Mouse (Mus musculus) natural killer cell, adult 2 months (primary cell): Measurements from ENCODE around the gene Prkce.

Source experiments
- DNase-seq, 2 experiments: peaks; one replicate each; pipeline ENCODE4 v3.0.0; 2022; ENCODE audit warnings: low spot score in 2 of 2

The Prkce gene

DNA sequence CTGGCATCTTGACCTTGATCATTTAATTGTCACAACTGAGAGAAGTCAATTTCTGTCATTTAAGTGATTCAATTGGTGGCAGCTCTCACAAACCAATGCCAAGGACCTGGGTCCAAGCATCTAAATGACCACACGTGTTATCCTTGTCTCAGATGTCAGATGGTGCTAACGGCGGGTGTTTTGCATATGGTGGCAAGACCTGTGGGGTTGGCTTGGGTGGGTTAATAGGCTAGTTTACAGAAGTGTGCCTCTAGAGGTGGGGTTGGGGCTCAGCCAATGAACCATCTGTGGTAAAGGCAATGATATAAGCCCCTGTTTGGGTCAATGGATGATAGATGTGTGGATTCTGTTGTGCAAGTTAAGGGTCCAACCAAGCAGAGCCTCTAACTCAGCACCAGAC lies 403.7 kb downstream of the Prkce start:
- DNase-seq = no peak

DNA sequence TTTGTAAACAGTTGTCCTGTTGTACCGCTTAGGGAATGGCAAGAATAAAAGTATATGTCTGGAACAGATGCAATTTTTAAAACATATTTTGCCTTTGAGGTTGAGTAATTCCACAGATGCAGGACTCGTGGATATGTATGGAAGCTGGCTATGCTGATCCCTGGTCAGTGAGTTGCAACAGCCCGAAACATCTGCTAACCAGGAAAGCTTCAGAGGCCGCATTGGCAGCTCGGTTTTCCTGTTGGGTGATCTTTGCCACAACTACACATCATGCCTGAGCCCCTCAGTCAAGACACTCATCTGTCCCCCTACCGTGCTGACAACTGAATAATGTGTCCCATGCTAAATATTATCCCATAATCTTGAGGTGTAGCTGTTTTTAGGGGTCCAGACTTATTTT lies 404.6 kb downstream of the Prkce start:
- no peak for DNase-seq

DNA sequence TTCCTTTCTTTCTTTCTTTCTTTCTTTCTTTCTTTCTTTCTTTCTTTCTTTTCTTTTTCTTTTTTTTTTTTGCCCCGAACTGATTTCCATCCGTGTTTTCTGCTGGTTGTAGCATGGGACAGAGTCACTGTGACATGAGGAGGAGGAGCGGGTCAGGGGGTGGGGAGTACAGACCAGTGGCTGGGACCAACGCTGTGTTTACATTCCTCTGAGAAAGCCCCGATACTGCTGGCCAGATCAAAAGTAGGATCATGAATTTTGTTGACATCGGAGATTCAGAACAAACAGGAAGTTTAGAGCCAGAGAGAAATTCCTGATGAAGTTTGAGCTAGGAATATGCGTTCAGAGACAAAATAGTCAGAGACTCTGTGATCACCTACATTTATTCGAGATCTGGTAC lies 405.0 kb downstream of the Prkce start:
- DNase-seq = no peak

DNA sequence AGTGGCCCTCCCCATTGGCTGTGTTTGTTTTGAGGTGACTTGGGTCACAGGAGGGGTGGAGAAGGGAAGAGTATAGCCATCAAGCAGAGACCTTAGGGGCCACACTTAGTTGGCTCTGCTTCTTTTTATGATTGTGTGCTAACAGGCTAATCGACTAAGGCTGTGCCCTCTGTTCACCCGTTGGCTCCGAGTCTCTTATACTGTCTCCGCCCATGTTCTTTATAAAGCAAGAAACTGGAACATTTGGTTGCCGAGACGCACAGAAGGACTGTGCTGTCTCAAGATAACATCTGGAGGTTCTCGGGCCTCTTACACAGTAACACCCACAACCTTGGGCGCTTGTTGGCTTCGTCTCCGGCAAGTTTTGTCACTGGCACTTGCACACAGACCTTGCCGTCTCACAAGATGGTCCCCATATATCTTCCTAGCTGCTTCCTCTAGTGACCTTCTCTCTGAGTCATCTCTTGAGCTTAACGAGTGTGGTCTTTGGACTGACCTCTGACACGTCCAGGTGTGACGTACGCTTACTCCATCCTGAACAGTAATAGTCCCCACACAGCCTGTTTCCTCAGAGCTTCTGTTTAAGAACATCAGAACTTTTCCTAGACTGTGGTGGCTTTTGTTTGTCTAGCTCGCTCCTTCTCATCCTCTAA lies 406.1 kb downstream of the Prkce start:
- DNase-seq = no peak

DNA sequence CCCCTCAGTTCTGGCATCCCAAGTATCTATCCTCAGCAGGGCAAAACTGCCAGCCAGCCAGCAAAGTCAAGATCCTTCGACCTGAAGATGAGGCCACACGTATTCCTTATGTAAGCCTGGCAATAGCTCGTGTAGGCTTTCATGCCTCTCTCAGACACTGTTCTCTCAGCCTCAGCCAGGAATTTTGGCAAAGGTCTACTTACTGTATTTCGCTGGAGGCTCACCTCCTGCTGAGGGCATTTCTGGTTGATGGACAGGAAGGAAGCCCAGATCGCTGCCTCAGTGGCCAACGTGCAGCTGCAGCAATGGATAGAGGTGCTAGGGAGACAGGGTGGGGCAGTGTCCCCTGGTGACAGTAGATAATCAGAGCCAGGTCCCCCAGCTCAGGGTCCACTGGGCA lies 413.1 kb downstream of the Prkce start:
- no peak for DNase-seq

DNA sequence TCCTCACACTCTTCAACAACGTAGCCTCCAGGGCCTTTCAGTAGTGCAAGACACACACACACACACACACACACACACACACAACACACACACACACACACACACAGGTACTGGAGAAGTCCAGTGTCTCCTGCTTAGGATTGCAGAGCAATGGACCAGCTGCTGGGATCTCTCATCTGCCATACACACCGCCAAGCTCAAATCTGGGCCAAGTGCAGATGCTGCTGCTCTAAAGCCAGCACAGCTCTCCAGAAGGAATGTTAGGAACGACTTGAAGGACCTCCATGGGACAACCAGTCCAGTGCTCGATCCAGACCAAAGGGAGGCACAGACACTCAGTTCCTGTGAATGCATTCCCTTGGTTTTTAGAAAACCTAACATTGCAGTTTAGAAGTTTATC lies 414.8 kb downstream of the Prkce start:
- DNase-seq = no peak

DNA sequence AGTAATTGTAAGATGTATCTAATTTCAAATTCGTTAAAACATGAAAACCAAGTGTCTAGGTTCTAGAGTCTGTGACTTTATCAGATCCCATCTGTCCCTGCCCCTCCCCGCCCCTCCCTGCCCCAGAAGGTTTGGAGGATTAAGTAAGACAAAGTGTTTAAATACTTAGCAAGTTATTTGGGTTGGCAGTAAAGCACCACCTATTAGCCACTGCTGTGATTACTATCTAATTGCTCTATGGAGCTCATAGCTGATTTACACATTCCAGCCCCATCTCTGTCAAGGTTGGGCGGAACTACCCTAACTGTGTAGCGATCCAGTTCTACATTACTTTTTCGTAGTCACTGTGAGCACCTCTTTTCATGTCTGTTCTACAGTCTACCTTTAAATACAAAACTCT lies 418.9 kb downstream of the Prkce start:
- DNase-seq = no peak

DNA sequence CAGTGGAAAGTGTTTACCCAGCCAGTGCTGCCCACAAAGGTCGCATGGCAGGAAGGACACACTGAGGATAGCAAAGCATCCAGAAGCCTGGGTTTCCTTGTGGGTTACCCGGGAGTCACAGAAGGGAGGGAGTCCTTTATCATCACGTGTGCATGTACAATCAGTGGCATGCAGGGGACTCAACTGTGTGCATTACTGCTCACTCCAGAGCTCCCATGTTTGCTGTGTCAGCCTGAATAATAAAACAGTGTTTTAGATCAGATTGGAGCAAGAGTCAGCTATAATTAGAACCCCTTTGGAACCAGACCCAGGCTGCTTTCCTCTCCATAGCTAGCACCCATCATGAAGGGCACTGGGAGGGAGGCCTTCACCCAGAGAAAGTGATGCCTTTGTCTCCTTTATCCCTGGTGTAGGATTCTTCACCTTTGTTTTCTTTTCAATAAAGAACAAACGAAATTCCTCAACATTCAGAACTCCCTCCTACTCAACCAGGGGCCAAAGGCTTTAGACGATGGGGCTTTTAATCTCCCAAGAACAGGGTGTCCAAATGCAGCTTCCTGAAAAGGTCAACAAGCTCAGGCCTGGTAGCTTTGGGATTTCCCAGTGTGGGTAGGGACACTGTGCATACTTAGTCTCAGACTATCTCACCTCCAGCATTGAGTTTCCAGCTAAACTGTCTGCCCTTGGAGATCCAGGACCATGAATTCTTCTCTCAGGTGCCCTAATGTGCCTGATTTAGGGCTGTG lies 421.3 kb downstream of the Prkce start:
- DNase-seq = no peak

DNA sequence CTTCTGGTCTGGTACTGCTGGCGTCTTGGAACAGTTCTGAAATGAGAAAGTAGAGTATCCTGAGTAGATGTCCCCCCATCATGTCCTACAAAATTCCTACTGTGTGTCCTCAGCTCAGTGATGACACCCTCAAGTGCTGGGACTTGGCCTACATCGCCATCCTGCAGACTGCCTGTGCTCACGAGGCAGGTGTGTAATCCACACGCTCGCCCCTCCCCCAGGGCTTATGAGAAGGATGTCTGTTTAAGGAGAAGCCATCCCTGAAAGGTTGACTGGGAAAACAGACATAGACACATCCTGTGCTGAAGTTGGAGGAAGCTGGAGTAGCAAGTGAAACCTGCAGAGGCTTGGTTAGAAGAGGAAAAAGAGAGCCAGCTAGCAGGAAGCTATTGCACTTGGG lies 422.1 kb downstream of the Prkce start:
- DNase-seq = no peak

DNA sequence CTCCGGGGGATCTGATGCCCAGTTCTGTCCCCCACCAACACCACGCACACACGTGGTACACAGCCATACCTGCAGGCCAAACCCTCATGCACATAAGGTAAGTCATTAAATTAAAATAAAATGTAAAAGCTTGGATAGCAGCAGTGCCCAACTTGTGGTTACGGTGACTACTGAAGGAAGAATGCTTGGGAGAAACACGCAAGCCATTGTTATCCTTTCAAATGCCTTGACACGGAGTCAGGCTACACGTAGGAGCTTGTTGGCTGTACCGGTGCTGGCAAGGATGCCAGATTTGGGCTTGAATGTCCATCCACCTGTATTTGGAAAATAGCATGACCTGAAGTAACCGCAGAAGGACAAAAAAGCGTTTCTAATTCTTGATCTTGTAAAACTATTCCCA lies 423.7 kb downstream of the Prkce start:
- DNase-seq = no peak

DNA sequence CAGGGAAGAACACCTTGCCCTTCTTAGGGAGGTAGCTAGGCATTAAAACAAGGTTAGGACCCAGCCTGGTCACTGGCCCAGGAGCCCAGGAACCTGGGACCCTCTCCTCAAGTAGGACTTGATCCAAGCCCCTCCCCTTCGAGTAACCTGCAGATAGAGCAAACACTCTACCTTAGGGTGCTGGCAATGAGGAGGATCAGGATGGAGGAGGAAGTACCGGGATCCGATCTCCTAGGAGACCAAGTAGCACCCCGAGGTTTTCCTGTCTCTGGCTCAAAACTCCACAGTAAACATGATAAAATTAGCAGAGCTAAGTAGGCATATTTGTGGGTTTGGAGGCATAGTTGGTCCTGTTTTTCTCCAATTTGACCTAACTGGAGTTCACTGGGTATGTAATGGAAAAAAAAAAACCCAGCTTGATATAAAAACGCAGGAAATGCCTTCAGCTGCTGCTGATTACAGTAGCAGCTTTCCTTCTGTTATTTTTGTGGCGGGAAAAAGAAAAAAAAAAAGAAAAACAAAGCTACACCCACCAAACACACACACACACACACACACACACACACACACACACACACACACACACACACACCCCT lies 425.5 kb downstream of the Prkce start:
- DNase-seq = no peak

DNA sequence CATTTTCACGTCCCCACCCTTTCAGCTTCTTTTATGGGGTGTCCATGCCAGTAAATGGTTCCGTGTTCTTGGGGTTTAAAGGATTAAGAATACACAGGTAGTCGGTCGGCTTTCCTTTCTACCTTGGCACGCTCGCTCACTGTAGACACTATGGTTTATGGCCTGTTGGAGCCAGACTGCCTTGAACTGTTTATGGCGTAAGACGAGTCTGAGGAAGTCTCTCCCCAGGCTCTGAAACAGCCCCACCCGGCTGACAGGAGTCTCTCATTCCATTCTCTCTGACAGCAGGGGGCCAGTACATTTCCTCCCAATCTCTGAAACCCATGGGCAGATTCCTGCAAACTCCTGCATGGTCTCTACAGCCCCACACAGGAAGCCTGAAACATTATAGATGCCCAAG lies 427.9 kb downstream of the Prkce start:
- no peak for DNase-seq

DNA sequence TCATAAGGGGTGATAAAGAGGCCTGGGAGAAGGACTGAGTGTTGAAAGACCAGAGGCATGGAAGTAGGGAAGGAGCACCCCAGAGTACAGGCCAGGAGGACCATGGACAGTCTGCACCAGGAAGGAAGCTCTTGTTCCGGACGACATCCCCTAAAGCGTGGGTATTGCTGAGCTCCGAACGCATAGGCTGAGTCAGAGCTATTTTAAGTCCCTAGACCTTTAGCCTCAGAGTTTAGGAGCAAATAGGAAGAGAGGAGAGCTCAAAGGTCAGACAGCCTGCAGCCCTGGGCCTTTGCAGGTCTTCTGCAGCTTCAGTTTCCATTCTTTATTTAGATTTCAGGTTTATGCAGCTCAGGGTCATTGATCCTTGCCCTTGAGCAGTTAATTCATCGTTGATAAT lies 433.5 kb downstream of the Prkce start:
- no peak for DNase-seq

DNA sequence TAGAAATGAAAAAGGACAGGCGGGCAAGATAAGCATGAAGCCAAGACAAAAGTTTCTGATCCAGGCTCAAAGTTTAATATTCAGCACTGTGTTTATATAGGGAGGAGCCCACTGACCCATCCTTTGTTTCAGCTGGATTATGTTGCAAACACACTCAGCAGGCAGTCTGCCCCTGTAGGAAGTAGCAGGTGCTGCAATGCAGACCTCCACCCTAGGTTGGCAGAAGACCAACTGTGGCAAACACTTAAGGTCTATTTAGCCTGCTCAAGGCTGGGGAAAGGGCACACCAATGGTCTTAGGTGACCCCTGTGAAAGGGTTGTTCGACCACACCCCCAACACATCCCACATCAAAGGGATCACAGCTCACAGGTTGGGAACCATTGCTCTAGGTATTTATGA lies 434.3 kb downstream of the Prkce start:
- DNase-seq = no peak

DNA sequence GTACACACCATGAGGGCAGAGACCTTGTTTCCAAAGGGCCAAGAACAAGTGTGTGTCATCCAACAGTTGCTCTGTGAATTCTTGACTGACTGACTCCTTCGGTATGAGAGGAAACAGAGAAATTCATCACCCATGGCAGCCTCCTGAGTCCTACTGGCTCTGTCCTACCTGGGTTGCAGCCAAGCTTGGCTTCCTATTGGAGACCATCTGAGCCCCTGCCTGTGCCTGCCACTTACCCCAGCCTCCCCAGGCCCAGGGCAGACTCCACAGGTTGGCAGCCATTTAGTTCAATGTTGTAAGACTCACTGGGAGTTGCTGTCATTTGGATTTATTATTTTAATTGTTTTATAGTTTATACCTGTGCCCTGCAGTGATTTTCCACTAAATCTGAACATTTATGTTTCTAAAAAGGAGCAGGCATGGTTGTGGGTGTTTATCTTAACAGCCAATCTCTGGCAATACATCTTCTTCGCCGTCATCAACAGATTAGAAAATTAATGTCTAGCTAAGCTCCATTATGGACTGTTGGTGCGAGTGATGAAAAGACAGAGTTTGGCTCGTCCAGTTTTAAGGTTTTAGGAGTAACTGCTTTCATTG lies 436.4 kb downstream of the Prkce start:
- DNase-seq = no peak

DNA sequence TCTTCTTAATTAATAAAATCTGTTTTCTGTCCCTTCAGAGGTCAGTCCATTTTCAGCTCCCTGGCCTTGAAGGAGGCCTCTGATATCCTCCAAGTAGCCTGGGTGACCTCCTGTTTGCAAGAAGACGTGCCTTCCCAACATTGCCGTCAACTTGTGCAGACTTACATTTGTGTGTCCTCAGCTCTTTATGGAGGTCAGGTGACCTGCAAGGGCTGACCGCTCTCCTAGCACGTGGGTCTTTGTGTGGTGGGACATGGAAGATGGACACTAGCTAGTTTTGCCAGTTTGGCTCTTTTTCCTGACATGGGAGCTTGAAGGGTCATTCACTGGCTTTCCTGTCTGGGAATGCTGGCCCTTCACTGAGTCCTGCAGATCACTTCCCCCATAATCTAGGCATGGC lies 440.4 kb downstream of the Prkce start:
- DNase-seq = no peak

DNA sequence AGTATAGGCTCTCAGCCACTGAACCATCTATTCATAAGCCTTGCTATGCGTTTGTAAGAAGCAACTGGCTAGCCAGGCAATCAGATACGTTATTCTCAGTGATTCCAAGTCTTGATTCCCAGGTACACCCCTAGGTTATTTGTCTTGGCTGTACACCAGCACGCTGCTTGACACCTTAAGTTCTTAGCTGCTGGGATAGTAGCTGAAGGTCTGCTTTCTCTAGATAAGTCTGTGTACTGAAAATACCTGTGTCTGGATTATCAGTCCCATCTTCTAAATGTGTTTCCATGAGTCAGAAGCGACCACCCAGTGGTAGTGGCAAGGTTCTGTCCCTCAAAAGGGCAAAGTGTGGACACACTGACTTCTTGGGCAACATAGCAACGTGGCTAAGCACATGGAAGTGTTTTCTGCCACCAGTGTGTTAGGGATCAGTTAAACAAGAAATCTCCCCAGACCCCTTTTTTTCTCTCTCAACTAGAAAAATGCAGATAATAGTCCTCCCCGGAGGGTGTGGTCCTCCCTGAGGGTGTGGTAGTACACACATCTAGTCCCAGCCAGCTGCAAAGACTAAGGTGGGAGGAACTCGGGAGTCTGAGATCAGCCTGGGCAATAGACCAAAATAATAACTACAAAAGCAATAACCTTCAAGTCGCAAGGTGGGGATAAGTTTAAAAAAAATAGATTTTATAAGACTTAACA lies 442.8 kb downstream of the Prkce start:
- no peak for DNase-seq

DNA sequence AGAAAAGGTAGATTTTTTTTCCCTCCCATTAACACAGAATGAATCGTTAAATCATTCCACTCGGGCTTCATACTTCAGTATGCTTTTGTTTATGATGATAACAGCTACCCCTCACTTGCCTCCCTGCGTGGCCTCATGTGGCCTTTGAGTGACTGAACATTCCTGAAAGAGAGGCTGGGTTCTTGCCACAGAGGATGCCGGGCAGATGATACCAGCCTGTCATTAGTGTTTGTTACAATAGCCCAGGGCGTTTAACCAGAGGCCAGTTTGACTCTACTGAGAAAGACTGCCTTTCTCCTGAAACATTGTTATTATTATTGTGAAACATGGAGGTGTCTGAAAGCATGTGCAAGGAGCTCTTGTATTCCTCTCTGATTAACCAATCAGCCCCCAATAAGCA lies 444.2 kb downstream of the Prkce start:
- no peak for DNase-seq

DNA sequence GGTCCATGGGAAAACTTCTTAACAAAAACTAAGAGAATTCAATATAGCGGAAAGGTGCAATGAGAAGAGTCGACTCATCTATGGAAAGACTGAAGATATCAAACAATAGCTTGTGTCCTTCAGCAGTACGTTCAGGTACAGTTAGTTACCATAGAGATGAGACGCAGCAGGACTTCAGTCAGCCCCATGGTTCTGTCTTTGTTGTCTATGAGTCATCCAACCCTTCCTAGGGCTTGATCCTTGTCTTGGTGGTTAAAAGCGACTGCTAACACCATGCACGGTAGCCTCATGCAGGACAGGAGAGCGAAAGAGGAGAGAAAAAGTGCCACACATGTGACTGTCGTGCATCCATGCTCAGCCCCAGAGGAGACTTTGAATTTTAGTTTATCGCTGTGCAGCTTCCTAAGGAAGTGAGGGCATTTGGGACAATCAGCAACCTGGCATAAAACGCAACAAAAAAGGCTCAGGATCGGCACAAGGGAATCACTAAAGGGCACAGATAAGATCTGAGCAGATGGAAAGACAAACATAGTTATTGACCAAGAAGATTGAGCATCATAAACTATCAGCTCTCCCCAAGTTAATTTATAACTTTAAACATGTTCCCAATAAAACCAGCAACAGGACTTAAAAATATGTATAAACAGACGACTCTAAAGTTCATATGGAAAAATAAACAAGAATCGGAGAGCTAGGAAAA lies 448.2 kb downstream of the Prkce start:
- no peak for DNase-seq

DNA sequence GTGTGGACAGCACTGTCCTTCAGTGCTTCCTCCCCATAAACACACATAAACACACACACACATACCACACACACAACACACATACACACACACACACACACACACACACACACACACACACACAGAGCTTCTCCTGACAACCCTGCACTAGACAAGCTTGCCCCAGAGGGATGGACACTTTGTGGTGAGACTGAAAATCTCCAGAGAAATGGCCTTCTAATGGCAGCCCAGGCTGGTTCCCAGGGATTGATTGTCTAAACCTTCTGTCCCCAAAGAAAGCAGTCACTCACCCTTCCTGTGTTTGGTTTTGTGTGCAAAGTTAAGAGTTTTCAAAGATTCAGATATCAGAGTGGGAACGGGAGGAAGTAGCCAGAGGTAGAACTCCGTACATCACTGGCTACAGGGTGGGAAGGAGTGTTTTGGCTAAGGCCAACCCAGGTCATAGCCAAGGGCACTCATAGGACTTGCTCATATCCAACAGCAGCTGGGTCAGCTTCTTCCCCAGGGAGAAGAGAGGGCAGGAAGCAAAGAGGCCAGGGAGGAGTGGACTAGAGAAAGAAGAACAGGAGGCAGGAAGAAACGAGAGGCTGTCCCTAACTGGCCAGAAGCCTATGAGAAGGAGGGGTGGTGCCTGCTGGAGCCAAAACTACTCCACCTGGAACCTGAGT lies 450.1 kb downstream of the Prkce start:
- DNase-seq = no peak

DNA sequence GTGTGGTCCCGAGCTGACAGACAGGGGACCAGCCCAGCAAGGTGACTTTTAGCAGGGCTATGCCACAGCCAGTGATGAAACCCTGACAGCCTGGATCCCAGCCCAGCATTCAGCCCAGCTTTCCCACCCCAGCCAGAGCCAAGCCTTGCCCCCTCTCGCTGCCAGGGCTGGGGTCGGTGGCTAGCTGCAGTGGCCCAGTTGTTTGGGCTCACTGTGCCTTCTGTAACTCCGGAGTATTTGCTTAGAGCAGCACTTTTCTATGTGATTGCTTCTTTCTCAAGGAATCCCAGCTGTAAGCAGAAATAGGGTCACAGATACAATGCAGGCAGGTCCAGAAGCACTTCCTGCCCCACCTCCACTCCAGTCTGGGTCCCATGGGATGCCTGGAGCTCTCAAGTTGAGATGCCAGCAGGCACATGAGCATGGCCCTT lies 450.9 kb downstream of the Prkce start:
- DNase-seq = no peak
